Mouse (Mus musculus): ENCODE data around the gene Olfr1034. TPM values are rescaled to one million over a fixed set of nuclear protein-coding genes. Genes with fewer than 3 reads are reported as not detected.
"Not testable (repeated sequence)": the region's sequence is repeated elsewhere in the genome, so short reads cannot be mapped to it uniquely, and the experiment has no call there.

Gene Olfr1034
- total RNA-seq (2021): not detected
- long read RNA-seq, experiment 1: 0 reads
- long read RNA-seq, experiment 2: 0 reads

- intact Hi-C loops (cut with DNase I; ENCODE audit: low total_unique reads): no loop called here
- DNase-seq: no peak
These were observed at the start of gene Olfr1034 for GRCm38 (mm10) chr2:86045561-86045960. Gene Olfr1034, plus strand, starts transcription at chr2:86045861.

- DNase-seq: no peak
- intact Hi-C loops (cut with DNase I; ENCODE audit: low total_unique reads): no loop called here
These were observed 40.4 kb upstream of the Olfr1034 start, which contains the start of gene Olfr1032 for GRCm38 (mm10) chr2:86005240-86005639. Gene Olfr1032, plus strand, starts transcription at chr2:86005540.

GRCm38 (mm10) chr2:86020406-86020805 lies 25.3 kb upstream of the Olfr1034 start, which contains the start of gene Olfr1033:
Gene Olfr1033, plus strand, starts transcription at chr2:86020633.
- DNase-seq: not testable (repeated sequence)

GRCm38 (mm10) chr2:86021518-86021917 lies 24.1 kb upstream of the Olfr1034 start:
- DNase-seq; intact Hi-C loops (cut with DNase I; ENCODE audit: low total_unique reads): not testable (repeated sequence)

More at GRCm38 (mm10) chr2:86020406-86020805, 25.3 kb upstream of the Olfr1034 start, which contains the start of gene Olfr1033:
- intact Hi-C loops (cut with DNase I; ENCODE audit: low total_unique reads): not testable (repeated sequence)

GRCm38 (mm10) chr2:86050777-86051176 lies 5.1 kb downstream of the Olfr1034 start:
- DNase-seq; intact Hi-C loops (cut with DNase I; ENCODE audit: low total_unique reads): not testable (repeated sequence)

GRCm38 (mm10) chr2:86063766-86064165 lies 18.1 kb downstream of the Olfr1034 start:
- intact Hi-C loops (cut with DNase I; ENCODE audit: low total_unique reads); DNase-seq: not testable (repeated sequence)

GRCm38 (mm10) chr2:86070189-86070588 lies 24.5 kb downstream of the Olfr1034 start:
- intact Hi-C loops (cut with DNase I; ENCODE audit: low total_unique reads): no loop called here
- no peak for DNase-seq

GRCm38 (mm10) chr2:86073692-86074091 lies 28.0 kb downstream of the Olfr1034 start, which contains the start of gene Olfr1036:
Gene Olfr1036, plus strand, starts transcription at chr2:86073992.
- DNase-seq; intact Hi-C loops (cut with DNase I; ENCODE audit: low total_unique reads): not testable (repeated sequence)

GRCm38 (mm10) chr2:86080478-86080877 lies 34.8 kb downstream of the Olfr1034 start:
- DNase-seq; intact Hi-C loops (cut with DNase I; ENCODE audit: low total_unique reads): not testable (repeated sequence)

GRCm38 (mm10) chr2:86087285-86087684 lies 41.6 kb downstream of the Olfr1034 start, which contains the start of gene Olfr1037:
Gene Olfr1037, minus strand, starts transcription at chr2:86087385.
- intact Hi-C loops (cut with DNase I; ENCODE audit: low total_unique reads): no loop called here

More at GRCm38 (mm10) chr2:86087285-86087684, 41.6 kb downstream of the Olfr1034 start, which contains the start of gene Olfr1037:
- DNase-seq: no peak

Other genes starting within 250 kb of the Olfr1034 start
- gene Olfr1016, start 243.3 kb upstream of the Olfr1034 start, total RNA-seq (2021): not detected
- gene Olfr1018, start 227.4 kb upstream of the Olfr1034 start, total RNA-seq (2021): not detected
- gene Olfr1019, start 200.4 kb upstream of the Olfr1034 start, total RNA-seq (2021): not detected
- gene Olfr1020, start 198.8 kb upstream of the Olfr1034 start, total RNA-seq (2021): not detected
- gene Olfr1022, start 177.3 kb upstream of the Olfr1034 start, total RNA-seq (2021): not detected
- not detected for gene Olfr1023, start 160.2 kb upstream of the Olfr1034 start, total RNA-seq (2021)
- not detected for gene Olfr1024, start 140.8 kb upstream of the Olfr1034 start, total RNA-seq (2021)
- gene Olfr1025-ps1, start 130.7 kb upstream of the Olfr1034 start, total RNA-seq (2021): not detected
- not detected for gene Olfr1026, start 124.3 kb upstream of the Olfr1034 start, total RNA-seq (2021)
- gene Olfr1028, start 95.4 kb upstream of the Olfr1034 start, total RNA-seq (2021): not detected
- not detected for gene Olfr1029, start 72.0 kb upstream of the Olfr1034 start, total RNA-seq (2021)
- gene Olfr1030, start 66.6 kb upstream of the Olfr1034 start, total RNA-seq (2021): not detected
- gene Olfr1031, start 55.6 kb upstream of the Olfr1034 start, total RNA-seq (2021): not detected
- not detected for gene Olfr1032, start 40.3 kb upstream of the Olfr1034 start, total RNA-seq (2021)
- gene Olfr1033, start 25.2 kb upstream of the Olfr1034 start, total RNA-seq (2021): under 1 TPM in 1 of 2 experiments, not detected in 1; 0.64 TPM
- not detected for gene Olfr1036, start 28.1 kb downstream of the Olfr1034 start, total RNA-seq (2021)
- not detected for gene Olfr1037, start 41.5 kb downstream of the Olfr1034 start, total RNA-seq (2021)
- gene Olfr1039, start 90.1 kb downstream of the Olfr1034 start, total RNA-seq (2021): not detected
- not detected for gene Olfr1040, start 100.9 kb downstream of the Olfr1034 start, total RNA-seq (2021)
- not detected for gene Olfr1042, start 116.0 kb downstream of the Olfr1034 start, total RNA-seq (2021)
- gene Olfr1043, start 121.7 kb downstream of the Olfr1034 start, total RNA-seq (2021): not detected
- not detected for gene Olfr1044, start 132.0 kb downstream of the Olfr1034 start, total RNA-seq (2021)
- gene Olfr52, start 139.8 kb downstream of the Olfr1034 start, total RNA-seq (2021): not detected
- not detected for gene Olfr1045, start 157.1 kb downstream of the Olfr1034 start, total RNA-seq (2021)
- gene Olfr1046, start 173.5 kb downstream of the Olfr1034 start, total RNA-seq (2021): not detected
- not detected for gene Olfr1047, start 185.5 kb downstream of the Olfr1034 start, total RNA-seq (2021)
- not detected for gene Olfr1048, start 194.4 kb downstream of the Olfr1034 start, total RNA-seq (2021)
- gene Olfr1049, start 212.5 kb downstream of the Olfr1034 start, total RNA-seq (2021): not detected
- not detected for gene Olfr1051, start 233.2 kb downstream of the Olfr1034 start, total RNA-seq (2021)
- gene Olfr1052, start 246.6 kb downstream of the Olfr1034 start, total RNA-seq (2021): not detected

All from gastrocnemius, postnatal 14 days (tissue).